Mouse (Mus musculus): ENCODE data around the gene Ccr7. TPM values are rescaled to one million over a fixed set of nuclear protein-coding genes. Genes with fewer than 3 reads are reported as not detected.

Ccr7 gene
- polyA plus RNA-seq, 1 experiment from 2014 or later = not detected

DNA sequence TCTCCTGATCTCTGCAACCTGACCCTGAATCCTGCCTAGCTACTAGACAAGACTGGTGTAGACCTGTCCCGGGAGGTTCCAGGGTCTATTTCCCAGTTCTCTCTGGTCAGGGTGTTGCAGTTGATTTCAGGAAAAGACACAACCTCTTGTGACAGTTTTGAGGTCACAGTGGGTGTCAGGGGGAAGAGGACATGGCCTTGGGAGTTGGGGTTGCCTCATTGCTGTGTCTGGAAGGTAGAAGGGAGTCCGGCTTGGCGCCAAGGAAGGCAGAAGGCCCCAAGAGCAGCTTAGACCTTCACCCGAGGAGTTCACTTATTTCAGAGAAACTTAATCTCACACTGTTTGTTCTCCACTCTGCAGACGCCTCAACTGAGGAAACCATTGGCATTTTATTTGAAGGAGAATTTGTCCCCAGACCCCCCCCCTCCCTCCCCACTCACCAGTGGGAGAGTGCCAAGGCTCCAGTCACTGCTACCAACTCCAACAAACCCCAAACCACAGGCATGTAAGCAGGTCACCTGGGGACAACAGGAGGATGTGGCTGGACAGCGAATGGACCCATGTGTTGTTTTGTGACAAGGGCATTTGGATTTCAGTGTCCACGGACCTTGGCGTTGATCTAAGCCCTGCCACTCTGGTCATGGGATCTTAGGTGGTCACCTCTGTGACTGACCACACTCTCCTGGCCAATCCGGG is 52.2 kb downstream of the Ccr7 start:
- no peaks in the 10 kb centered on the region for H3K27me3 ChIP-seq
- no peak overlapping the region for H3K9ac ChIP-seq
- H3K9me3 ChIP-seq = no peaks in the 10 kb centered on the region
- H3K4me2 ChIP-seq = no peak overlapping the region
- WGBS = 87% methylated on average over 9 of the region's 9 CpGs
- ATAC-seq (ENCODE audit: low FRiP score) = no peak
- no peaks in the 10 kb centered on the region; the same call in 1 of the 2 replicates for H3K4me1 ChIP-seq (replicated peaks)
- no peak overlapping the region for H3K4me3 ChIP-seq
- no peaks in the 10 kb centered on the region for H3K36me3 ChIP-seq
- H3K27ac ChIP-seq = no peak overlapping the region

DNA sequence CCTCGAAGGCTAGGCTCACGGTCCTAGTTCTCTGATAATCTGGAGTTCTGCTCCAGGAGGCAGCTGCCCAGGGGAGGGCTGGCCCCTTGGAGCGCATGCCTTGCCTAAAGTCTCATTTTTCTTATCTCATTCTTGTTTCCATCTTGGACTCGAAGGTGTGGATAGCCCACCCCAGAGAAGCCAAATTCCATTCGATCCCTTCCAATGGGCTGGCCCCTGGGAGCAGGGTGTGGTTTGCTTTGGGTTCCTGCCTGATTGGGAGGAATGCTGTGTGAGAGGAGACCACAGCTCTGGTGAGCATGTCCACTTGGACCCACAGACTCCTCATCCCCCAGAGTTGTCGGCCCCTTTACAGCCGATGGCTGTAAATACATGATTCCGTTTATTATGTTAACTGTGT is 53.2 kb downstream of the Ccr7 start:
- Histone ChIP-seq H3K27me3 (no peaks in the 10 kb centered on the region), H3K9ac (no peak overlapping the region), H3K4me1 (replicated peaks) (no peaks in the 10 kb centered on the region; the same call in 1 of the 2 replicates), H3K36me3 (no peaks in the 10 kb centered on the region), H3K27ac (no peak overlapping the region), H3K9me3 (no peaks in the 10 kb centered on the region), H3K4me3 (no peak overlapping the region), H3K4me2 (no peak overlapping the region)
- WGBS = 79% methylated on average over 8 of the region's 8 CpGs
- no peak for ATAC-seq (ENCODE audit: low FRiP score)

DNA sequence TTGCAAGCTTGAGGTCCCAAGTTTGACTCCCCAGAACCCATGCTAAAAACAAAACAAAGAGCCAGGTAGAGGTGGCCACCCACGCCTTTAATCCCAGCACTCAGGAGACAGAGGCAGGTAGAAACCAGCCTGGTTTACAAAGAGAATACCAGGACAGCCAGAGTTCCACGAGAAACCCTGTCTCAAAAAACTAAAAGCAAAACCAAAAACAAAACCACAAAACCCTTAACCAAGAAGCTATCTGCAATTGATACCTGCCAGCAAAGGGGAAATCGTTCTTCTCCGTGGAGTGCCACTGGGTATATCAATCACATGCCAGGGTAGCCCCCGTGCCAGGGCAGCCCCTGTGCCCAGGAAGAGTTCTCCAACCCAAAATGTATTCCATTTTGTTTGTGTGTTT is 54.7 kb downstream of the Ccr7 start:
- Histone ChIP-seq H3K27ac (no peak overlapping the region), H3K27me3 (no peaks in the 10 kb centered on the region), H3K36me3 (no peaks in the 10 kb centered on the region), H3K4me1 (replicated peaks) (no peaks in the 10 kb centered on the region), H3K9ac (no peak overlapping the region), H3K4me2 (no peak overlapping the region), H3K4me3 (no peak overlapping the region), H3K9me3 (no peaks in the 10 kb centered on the region)
- no peak for ATAC-seq (ENCODE audit: low FRiP score)
- WGBS = 85% methylated on average over 5 of the region's 5 CpGs

DNA sequence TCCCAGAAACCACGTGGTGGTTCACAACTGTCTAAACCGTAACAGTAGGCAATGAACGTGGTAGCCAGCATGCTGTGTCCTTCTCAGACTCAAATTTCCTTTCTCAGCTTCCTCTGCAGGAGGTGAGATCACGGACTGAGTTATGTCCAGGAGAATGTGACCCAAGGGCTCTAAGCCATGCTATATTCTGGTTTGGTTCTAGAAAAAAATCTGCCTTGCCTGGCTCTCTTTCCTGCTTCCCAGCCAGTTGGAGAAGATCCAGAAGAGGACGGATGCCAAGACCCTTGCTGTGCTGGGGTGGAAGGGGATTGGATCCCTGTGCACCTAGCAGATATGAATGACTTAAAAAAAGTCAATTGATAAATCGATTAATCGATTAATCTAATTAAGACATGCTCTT is 55.4 kb downstream of the Ccr7 start:
- no peaks in the 10 kb centered on the region for H3K27me3 ChIP-seq
- no peak for ATAC-seq (ENCODE audit: low FRiP score)
- no peak overlapping the region for H3K4me3 ChIP-seq
- H3K36me3 ChIP-seq = no peaks in the 10 kb centered on the region
- no peaks in the 10 kb centered on the region for H3K4me1 ChIP-seq (replicated peaks)
- no peak overlapping the region for H3K9ac ChIP-seq
- no peak overlapping the region for H3K4me2 ChIP-seq
- H3K9me3 ChIP-seq = no peaks in the 10 kb centered on the region
- no peak overlapping the region for H3K27ac ChIP-seq
- 78% methylated on average over 7 of the region's 7 CpGs for WGBS

DNA sequence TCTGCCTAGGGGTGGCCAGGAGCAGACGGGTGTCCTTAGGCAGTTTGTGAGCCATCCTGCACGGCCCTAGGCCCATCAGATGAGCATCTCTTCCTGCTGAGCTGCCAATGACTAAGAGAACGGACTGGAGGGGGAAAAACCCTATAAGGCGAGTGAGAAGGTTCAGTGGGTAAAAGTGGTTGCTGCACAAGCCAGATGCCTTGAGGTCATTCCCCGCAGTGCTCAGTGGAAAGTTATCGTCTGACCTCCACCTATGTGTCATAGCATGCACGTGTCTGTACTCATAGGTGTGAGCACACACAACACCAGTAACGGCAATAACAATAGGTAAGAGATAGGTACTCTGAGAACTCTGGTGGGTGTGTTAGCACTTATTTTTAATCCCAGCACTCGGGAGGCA is 56.0 kb downstream of the Ccr7 start:
- H3K36me3 ChIP-seq = no peaks in the 10 kb centered on the region
- 93% methylated on average over 9 of the region's 9 CpGs for WGBS
- no peak overlapping the region for H3K9ac ChIP-seq
- H3K4me1 ChIP-seq (replicated peaks) = no peaks in the 10 kb centered on the region
- no peak for ATAC-seq (ENCODE audit: low FRiP score)
- H3K4me2 ChIP-seq = no peak overlapping the region
- no peaks in the 10 kb centered on the region for H3K9me3 ChIP-seq
- no peaks in the 10 kb centered on the region for H3K27me3 ChIP-seq
- no peak overlapping the region for H3K4me3 ChIP-seq
- H3K27ac ChIP-seq = no peak overlapping the region

DNA sequence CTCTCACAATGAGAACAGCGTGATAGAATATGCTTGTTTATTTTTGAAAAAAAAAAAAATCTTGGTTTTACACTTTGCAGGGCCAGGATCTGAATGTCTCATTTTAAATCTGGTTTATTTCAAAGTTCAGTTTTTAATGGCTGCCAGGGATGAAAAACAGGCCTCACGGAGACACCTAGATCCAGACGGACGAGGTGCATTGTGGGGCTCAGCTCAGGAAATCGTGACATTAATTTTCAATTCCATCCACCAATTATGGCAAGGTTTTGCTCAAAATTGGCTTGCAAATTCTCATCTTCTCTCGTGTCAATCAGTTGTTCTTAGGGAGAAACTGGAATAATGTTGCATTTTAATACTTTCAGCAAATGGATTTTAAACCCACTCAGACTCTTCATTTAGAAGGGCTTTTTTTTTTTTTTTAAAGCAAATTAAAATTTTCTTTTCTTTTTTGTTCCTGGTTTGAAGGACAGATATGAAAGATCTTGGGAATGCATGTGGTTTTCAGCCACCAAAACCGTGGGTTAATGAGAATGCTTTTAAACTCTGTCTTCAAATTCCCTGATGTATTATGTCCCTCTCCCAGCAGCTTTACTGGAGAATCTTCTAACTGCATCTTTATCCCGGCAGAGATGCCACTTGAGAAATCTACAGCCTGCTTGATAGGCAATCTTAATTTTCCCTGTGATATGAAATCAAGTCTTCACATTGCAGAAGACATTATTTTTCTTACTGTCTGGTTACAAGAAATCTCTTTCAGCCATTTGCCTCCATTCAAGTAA is 57.7 kb downstream of the Ccr7 start:
- 74% methylated on average over 8 of the region's 8 CpGs for WGBS
- H3K27me3 ChIP-seq = no peaks in the 10 kb centered on the region
- H3K9me3 ChIP-seq = no peaks in the 10 kb centered on the region
- ATAC-seq (ENCODE audit: low FRiP score) = no peak
- no peak overlapping the region for H3K9ac ChIP-seq
- H3K4me1 ChIP-seq (replicated peaks) = no peaks in the 10 kb centered on the region
- H3K27ac ChIP-seq = no peak overlapping the region
- no peaks in the 10 kb centered on the region for H3K36me3 ChIP-seq
- H3K4me2 ChIP-seq = no peak overlapping the region
- H3K4me3 ChIP-seq = no peak overlapping the region

DNA sequence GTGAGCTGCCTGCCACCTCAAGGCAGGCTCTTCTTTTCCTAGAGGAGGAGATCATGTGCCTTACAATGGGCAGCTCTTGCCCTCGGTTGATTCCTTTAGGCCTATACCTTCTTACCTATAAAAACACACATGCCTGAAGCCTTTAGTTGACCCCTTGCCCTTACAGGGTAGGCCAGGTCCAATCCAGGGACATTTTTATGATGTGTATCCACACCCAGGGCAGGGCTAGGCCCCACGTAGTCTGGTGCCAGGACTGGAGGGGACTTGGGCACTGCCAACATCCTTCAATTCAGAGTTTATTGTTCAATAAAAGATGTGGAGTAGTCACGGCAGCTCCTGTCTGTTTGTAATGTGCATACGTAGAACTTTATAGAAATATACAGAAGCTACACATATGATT is 58.5 kb downstream of the Ccr7 start:
- no peaks in the 10 kb centered on the region for H3K4me1 ChIP-seq (replicated peaks)
- no peaks in the 10 kb centered on the region for H3K36me3 ChIP-seq
- ATAC-seq (ENCODE audit: low FRiP score) = no peak
- H3K4me3 ChIP-seq = no peak overlapping the region
- H3K9me3 ChIP-seq = no peaks in the 10 kb centered on the region
- no peaks in the 10 kb centered on the region for H3K27me3 ChIP-seq
- H3K27ac ChIP-seq = no peak overlapping the region
- H3K4me2 ChIP-seq = no peak overlapping the region
- no peak overlapping the region for H3K9ac ChIP-seq
- 83% methylated on average over 4 of the region's 4 CpGs for WGBS

DNA sequence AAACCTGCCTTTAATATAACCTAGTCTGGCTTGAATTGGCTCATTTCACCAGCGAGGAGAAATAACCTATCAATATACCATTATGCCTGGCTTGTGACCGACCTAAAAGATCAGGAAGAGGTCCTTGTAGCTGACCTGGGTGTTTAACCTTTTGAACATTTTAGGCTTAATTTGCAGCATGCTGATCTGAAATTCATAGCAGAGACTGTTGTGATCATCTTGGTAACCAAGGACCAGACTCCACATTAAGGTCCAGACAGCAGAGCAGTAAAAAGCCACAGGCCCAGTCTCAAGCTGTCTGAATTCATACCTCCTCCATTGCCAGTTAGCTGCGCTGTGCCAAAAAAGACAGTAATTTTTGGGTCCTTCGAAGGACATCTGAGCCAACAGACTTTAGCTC is 59.1 kb downstream of the Ccr7 start:
- Histone ChIP-seq H3K27me3 (no peaks in the 10 kb centered on the region), H3K4me3 (no peak overlapping the region), H3K4me2 (no peak overlapping the region), H3K9ac (no peak overlapping the region), H3K9me3 (no peaks in the 10 kb centered on the region), H3K4me1 (replicated peaks) (no peaks in the 10 kb centered on the region), H3K36me3 (no peaks in the 10 kb centered on the region), H3K27ac (no peak overlapping the region)
- no peak for ATAC-seq (ENCODE audit: low FRiP score)
- WGBS = 81% methylated on average over 4 of the region's 4 CpGs

DNA sequence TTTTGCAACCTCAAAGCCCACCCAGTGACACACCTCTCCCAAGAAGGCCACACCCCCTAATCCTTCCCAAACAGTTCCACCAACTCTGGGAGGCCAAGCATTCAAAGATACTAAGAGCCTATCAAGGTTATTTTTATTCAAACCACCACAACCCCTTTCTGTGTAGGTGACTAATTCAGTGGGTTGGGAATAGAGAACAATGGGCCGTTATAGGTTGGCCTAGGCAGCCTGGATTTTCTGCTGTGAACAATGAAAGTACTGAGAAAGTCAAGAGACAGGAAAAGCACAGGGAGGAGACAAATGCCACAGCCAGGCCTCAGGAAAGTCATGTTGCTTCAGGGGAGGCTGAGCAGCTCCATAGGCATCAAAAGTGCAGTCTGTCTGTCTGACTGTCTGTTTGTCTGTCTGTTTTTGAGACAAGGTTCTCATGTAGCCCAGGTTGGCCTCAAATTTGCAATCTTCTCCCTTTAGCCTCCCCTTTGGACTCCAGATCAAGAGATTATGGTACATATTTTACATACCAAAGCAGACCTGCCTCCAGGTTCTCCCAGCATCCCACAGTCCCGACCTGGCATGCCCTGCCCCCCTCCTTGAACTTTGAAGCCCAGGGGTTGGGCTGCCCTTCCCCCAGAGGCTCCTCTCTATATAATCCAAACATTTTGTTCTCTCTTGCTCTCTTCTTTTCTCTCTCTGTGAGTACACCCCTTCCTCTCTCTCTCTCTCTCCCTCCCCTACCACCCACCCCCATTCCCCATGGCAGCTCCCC is 59.8 kb downstream of the Ccr7 start:
- no peak overlapping the region for H3K4me3 ChIP-seq
- 61% methylated on average over 2 of the region's 2 CpGs for WGBS
- H3K4me1 ChIP-seq (replicated peaks) = no peaks in the 10 kb centered on the region
- H3K36me3 ChIP-seq = no peaks in the 10 kb centered on the region
- no peaks in the 10 kb centered on the region for H3K9me3 ChIP-seq
- H3K27ac ChIP-seq = no peak overlapping the region
- H3K9ac ChIP-seq = no peak overlapping the region
- no peak overlapping the region for H3K4me2 ChIP-seq
- H3K27me3 ChIP-seq = no peaks in the 10 kb centered on the region
- ATAC-seq (ENCODE audit: low FRiP score) = no peak

Other genes starting within 250 kb of the Ccr7 start
- 5.9 and 6.0 TPM in 2 replicates for gene Cdc6, start 247.3 kb downstream of the Ccr7 start, polyA plus RNA-seq (2015; fragmentation: Nextera tagmentation; extraction: Ambion mirVana)
- gene Rara, start 227.3 kb downstream of the Ccr7 start, polyA plus RNA-seq (2015; fragmentation: Nextera tagmentation; extraction: Ambion mirVana) = 17.1 and 20.3 TPM in 2 replicates
- 1.5 and 1.6 TPM in 2 replicates for gene Gjd3, start 172.1 kb downstream of the Ccr7 start, polyA plus RNA-seq (2015; fragmentation: Nextera tagmentation; extraction: Ambion mirVana)
- 55.7 and 62.2 TPM in 2 replicates for gene Top2a, start 130.9 kb downstream of the Ccr7 start, polyA plus RNA-seq (2015; fragmentation: Nextera tagmentation; extraction: Ambion mirVana)
- gene Igfbp4, start 113.8 kb downstream of the Ccr7 start, polyA plus RNA-seq (2015; fragmentation: Nextera tagmentation; extraction: Ambion mirVana) = 194 and 196 TPM in 2 replicates
- 0.17 and 0.19 TPM in 2 replicates for gene Tns4, start 65.8 kb downstream of the Ccr7 start, polyA plus RNA-seq (2015; fragmentation: Nextera tagmentation; extraction: Ambion mirVana)
- gene Smarce1, start 75.9 kb upstream of the Ccr7 start, polyA plus RNA-seq (2015; fragmentation: Nextera tagmentation; extraction: Ambion mirVana) = 344 and 354 TPM in 2 replicates
- 3.9 and 4.1 TPM in 2 replicates for gene Krt222, start 89.0 kb upstream of the Ccr7 start, polyA plus RNA-seq (2015; fragmentation: Nextera tagmentation; extraction: Ambion mirVana)
- 0.09 TPM in 1 of 2 replicates, not detected in the other for gene Krt24, start 130.2 kb upstream of the Ccr7 start, polyA plus RNA-seq (2015; fragmentation: Nextera tagmentation; extraction: Ambion mirVana)
- 0.19 and 0.35 TPM in 2 replicates for gene Krt25, start 167.9 kb upstream of the Ccr7 start, polyA plus RNA-seq (2015; fragmentation: Nextera tagmentation; extraction: Ambion mirVana)
- gene Krt26, start 182.9 kb upstream of the Ccr7 start, polyA plus RNA-seq (2015; fragmentation: Nextera tagmentation; extraction: Ambion mirVana) = 0.13 and 0.21 TPM in 2 replicates
- gene Krt27, start 196.0 kb upstream of the Ccr7 start, polyA plus RNA-seq (2015; fragmentation: Nextera tagmentation; extraction: Ambion mirVana) = not detected in 2 replicates
- 0.43 and 0.47 TPM in 2 replicates for gene Krt28, start 219.8 kb upstream of the Ccr7 start, polyA plus RNA-seq (2015; fragmentation: Nextera tagmentation; extraction: Ambion mirVana)
- 32.7 and 41.6 TPM in 2 replicates for gene Krt10, start 234.3 kb upstream of the Ccr7 start, polyA plus RNA-seq (2015; fragmentation: Nextera tagmentation; extraction: Ambion mirVana)